Mouse (Mus musculus): Measurements from ENCODE around the gene Ttll9. TPM values are rescaled to one million over a fixed set of nuclear protein-coding genes. Genes with fewer than 3 reads are reported as not detected.

The Ttll9 gene
- polyA plus RNA-seq, 1 experiment from 2014 or later = 0.18 TPM

- Histone ChIP-seq H3K27ac (ENCODE audit: low read depth) (no peak overlapping the region), H3K9me3 (ENCODE audit: low read length) (no peaks in the 10 kb centered on the region), H3K27me3 (ENCODE audit: insufficient read depth, low read length) (0 out of 2 replicates have a peak, but pooled peaks cover 5% of the 10 kb centered on the region), H3K36me3 (replicated peaks; ENCODE audit: insufficient read depth, low read length) (peaks cover 28% of the 10 kb centered on the region), H3K9ac (replicated peaks) (peak overlapping the region; percentile 55), H3K4me3 (ENCODE audit: low read depth, low read length) (peak overlapping the region; percentile 65), H3K4me1 (ENCODE audit: insufficient read depth) (peaks cover 11% of the 10 kb centered on the region), H3K4me2 (ENCODE audit: low read depth, low read length) (peak overlapping the region; percentile 97)
- WGBS (ENCODE audit: insufficient replicate concordance) = 82% methylated on average over 11 of the region's 11 CpGs
- no peak for TF ChIP-seq CTCF (IDR thresholded peaks at IDR 0.05; ENCODE audit: low read depth)
- TF ChIP-seq EP300 (IDR thresholded peaks at IDR 0.05; ENCODE audit: low read depth) = no peak
- no peak for DNase-seq
- no peak for ATAC-seq
Observed at GRCm38 (mm10) chr2:153013724-153014515, 51.6 kb downstream of the Ttll9 start.

GRCm38 (mm10) chr2:153014758-153015593 is 52.7 kb downstream of the Ttll9 start, which contains the start of gene Pdrg1:
Gene Pdrg1, minus strand, starts transcription at chr2:153015427.
- Histone ChIP-seq H3K36me3 (replicated peaks; ENCODE audit: insufficient read depth, low read length) (peaks cover 18% of the 10 kb centered on the region), H3K9ac (replicated peaks) (peak within 1 kb of the TSS; percentile 55), H3K4me3 (ENCODE audit: low read depth, low read length) (peak within 1 kb of the TSS; percentile 65), H3K27ac (ENCODE audit: low read depth) (no peak within 1 kb of the TSS), H3K4me2 (ENCODE audit: low read depth, low read length) (peak within 1 kb of the TSS; percentile 97), H3K9me3 (ENCODE audit: low read length) (no peaks in the 10 kb centered on the region), H3K4me1 (ENCODE audit: insufficient read depth) (peaks cover 11% of the 10 kb centered on the region), H3K27me3 (ENCODE audit: insufficient read depth, low read length) (0 out of 2 replicates have a peak, but pooled peaks cover 5% of the 10 kb centered on the region)
- ATAC-seq (peak; percentile 97), DNase-seq (peak; percentile 95)
- under 1% methylated on average over 46 of the region's 54 CpGs for WGBS (ENCODE audit: insufficient replicate concordance)
- TF ChIP-seq CTCF (IDR thresholded peaks at IDR 0.05; ENCODE audit: low read depth) (peak; percentile 98), EP300 (IDR thresholded peaks at IDR 0.05; ENCODE audit: low read depth) (no peak)

- no peaks in the 10 kb centered on the region for H3K9me3 ChIP-seq (ENCODE audit: low read length)
Observed at GRCm38 (mm10) chr2:153015804-153016203, 53.5 kb downstream of the Ttll9 start.

GRCm38 (mm10) chr2:153016786-153017185 is 54.5 kb downstream of the Ttll9 start:
- DNase-seq (no peak), ATAC-seq (no peak)
- Histone ChIP-seq H3K4me1 (ENCODE audit: insufficient read depth) (peaks cover 11% of the 10 kb centered on the region), H3K27ac (ENCODE audit: low read depth) (no peak overlapping the region), H3K9me3 (ENCODE audit: low read length) (no peaks in the 10 kb centered on the region), H3K9ac (replicated peaks) (no peak overlapping the region), H3K4me3 (ENCODE audit: low read depth, low read length) (no peak overlapping the region), H3K4me2 (ENCODE audit: low read depth, low read length) (no peak overlapping the region), H3K27me3 (ENCODE audit: insufficient read depth, low read length) (0 out of 2 replicates have a peak, but pooled peaks cover 5% of the 10 kb centered on the region), H3K36me3 (replicated peaks; ENCODE audit: insufficient read depth, low read length) (peaks cover 6% of the 10 kb centered on the region; the same call in 1 of the 2 replicates)
- TF ChIP-seq EP300 (IDR thresholded peaks at IDR 0.05; ENCODE audit: low read depth) (no peak), CTCF (IDR thresholded peaks at IDR 0.05; ENCODE audit: low read depth) (no peak)
- WGBS (ENCODE audit: insufficient replicate concordance) = 34% methylated on average over 5 of the region's 5 CpGs

More at GRCm38 (mm10) chr2:153015804-153016203, 53.5 kb downstream of the Ttll9 start:
- Histone ChIP-seq H3K4me3 (ENCODE audit: low read depth, low read length) (no peak overlapping the region), H3K4me2 (ENCODE audit: low read depth, low read length) (no peak overlapping the region), H3K27ac (ENCODE audit: low read depth) (no peak overlapping the region), H3K4me1 (ENCODE audit: insufficient read depth) (peaks cover 11% of the 10 kb centered on the region), H3K9ac (replicated peaks) (no peak overlapping the region), H3K27me3 (ENCODE audit: insufficient read depth, low read length) (0 out of 2 replicates have a peak, but pooled peaks cover 5% of the 10 kb centered on the region), H3K36me3 (replicated peaks; ENCODE audit: insufficient read depth, low read length) (peaks cover 12% of the 10 kb centered on the region; the same call in 1 of the 2 replicates)
- 47% methylated on average over 8 of the region's 8 CpGs for WGBS (ENCODE audit: insufficient replicate concordance)
- TF ChIP-seq EP300 (IDR thresholded peaks at IDR 0.05; ENCODE audit: low read depth) = no peak
- no peak for TF ChIP-seq CTCF (IDR thresholded peaks at IDR 0.05; ENCODE audit: low read depth)
- ATAC-seq = no peak
- no peak for DNase-seq

- 0 out of 2 replicates have a peak, but pooled peaks cover 5% of the 10 kb centered on the region for H3K27me3 ChIP-seq (ENCODE audit: insufficient read depth, low read length)
- no peak overlapping the region for H3K4me2 ChIP-seq (ENCODE audit: low read depth, low read length)
- H3K27ac ChIP-seq (ENCODE audit: low read depth) = no peak overlapping the region
- H3K4me3 ChIP-seq (ENCODE audit: low read depth, low read length) = no peak overlapping the region
- no peak overlapping the region for H3K9ac ChIP-seq (replicated peaks)
- DNase-seq = no peak
- ATAC-seq = no peak
- peaks cover 5% of the 10 kb centered on the region for H3K4me1 ChIP-seq (ENCODE audit: insufficient read depth)
- H3K9me3 ChIP-seq (ENCODE audit: low read length) = no peaks in the 10 kb centered on the region
- no peak for TF ChIP-seq CTCF (IDR thresholded peaks at IDR 0.05; ENCODE audit: low read depth)
- TF ChIP-seq EP300 (IDR thresholded peaks at IDR 0.05; ENCODE audit: low read depth) = no peak
- WGBS (ENCODE audit: insufficient replicate concordance) = 73% methylated on average over 3 of the region's 3 CpGs
- no peaks in the 10 kb centered on the region for H3K36me3 ChIP-seq (replicated peaks; ENCODE audit: insufficient read depth, low read length)
Observed at GRCm38 (mm10) chr2:153019355-153019754, 57.1 kb downstream of the Ttll9 start.

- no peak overlapping the region for H3K9ac ChIP-seq (replicated peaks)
- no peaks in the 10 kb centered on the region for H3K36me3 ChIP-seq (replicated peaks; ENCODE audit: insufficient read depth, low read length)
- H3K9me3 ChIP-seq (ENCODE audit: low read length) = no peaks in the 10 kb centered on the region
- no peaks in the 10 kb centered on the region for H3K4me1 ChIP-seq (ENCODE audit: insufficient read depth)
- 51% methylated on average over 3 of the region's 3 CpGs for WGBS (ENCODE audit: insufficient replicate concordance)
- no peak overlapping the region for H3K4me2 ChIP-seq (ENCODE audit: low read depth, low read length)
- DNase-seq (no peak), ATAC-seq (no peak)
- H3K27me3 ChIP-seq (ENCODE audit: insufficient read depth, low read length) = 0 out of 2 replicates have a peak, but pooled peaks cover 5% of the 10 kb centered on the region
- TF ChIP-seq CTCF (IDR thresholded peaks at IDR 0.05; ENCODE audit: low read depth) (no peak), EP300 (IDR thresholded peaks at IDR 0.05; ENCODE audit: low read depth) (no peak)
- H3K4me3 ChIP-seq (ENCODE audit: low read depth, low read length) = no peak overlapping the region
- no peak overlapping the region for H3K27ac ChIP-seq (ENCODE audit: low read depth)
Observed at GRCm38 (mm10) chr2:153021163-153021562, 58.9 kb downstream of the Ttll9 start.

Data from liver, postnatal 0 days (tissue).